Mouse (Mus musculus) thymus, postnatal 0 days (tissue): ENCODE results near the gene Gm31371. TPM values are rescaled to one million over a fixed set of nuclear protein-coding genes. Genes with fewer than 3 reads are reported as not detected.
"Not testable (repeated sequence)": the region's sequence is repeated elsewhere in the genome, so short reads cannot be mapped to it uniquely, and the experiment has no call there.

Source experiments
- DNase-seq: peaks from one replicate; pipeline ENCODE4 v3.0.0-alpha.2; 2015; ENCODE audit warnings: low spot score
- polyA plus RNA-seq: library from polyadenylated mRNA; unstranded; fragments of >200 nt; fragmentation: Nextera tagmentation; extraction: Ambion mirVana; gene quantifications from 2 replicates; pipeline ENCODE4 v1.2.1, GENCODE M21; 2015

Gene Gm31371
- 0.05 TPM in 1 of 2 replicates, not detected in the other for polyA plus RNA-seq

- not testable (repeated sequence) for DNase-seq
Measured at GRCm38 (mm10) chr8:19903092-19903491, at the start of gene Gm31371. Gm31371 (plus strand) TSS chr8:19903392.

- DNase-seq = not testable (repeated sequence)
Measured at GRCm38 (mm10) chr8:19906425-19907055, 3.3 kb downstream of the Gm31371 start.

GRCm38 (mm10) chr8:19908841-19909321 lies 5.7 kb downstream of the Gm31371 start:
- not testable (repeated sequence) for DNase-seq

- DNase-seq = not testable (repeated sequence)
Measured at GRCm38 (mm10) chr8:19919086-19919485, 15.9 kb downstream of the Gm31371 start.

GRCm38 (mm10) chr8:19934274-19934673 lies 31.1 kb downstream of the Gm31371 start:
- not testable (repeated sequence) for DNase-seq

GRCm38 (mm10) chr8:19935541-19936030 lies 32.4 kb downstream of the Gm31371 start:
- DNase-seq = not testable (repeated sequence)

- DNase-seq = no peak
Measured at GRCm38 (mm10) chr8:19960935-19961334, 57.7 kb downstream of the Gm31371 start.

- DNase-seq = not testable (repeated sequence)
Measured at GRCm38 (mm10) chr8:19963766-19964165, 60.6 kb downstream of the Gm31371 start.

GRCm38 (mm10) chr8:19968151-19968550 lies 65.0 kb downstream of the Gm31371 start:
- not testable (repeated sequence) for DNase-seq

- not testable (repeated sequence) for DNase-seq
Measured at GRCm38 (mm10) chr8:19975237-19975636, 72.0 kb downstream of the Gm31371 start.

Other genes starting within 250 kb of the Gm31371 start
- gene 4930467E23Rik, start 173.8 kb upstream of the Gm31371 start, polyA plus RNA-seq = not detected in 2 replicates